Mouse (Mus musculus) forebrain, postnatal 0 days (tissue): ENCODE measurements around the gene Matn4. TPM values are rescaled to one million over a fixed set of nuclear protein-coding genes. Genes with fewer than 3 reads are reported as not detected.

Experiments
- ATAC-seq: fragments of 200-750 bp; cut with Nextera tagmentation; 2 replicates; pipeline ENCODE4 v1.8.0; 2017; ENCODE audit warnings: mild to moderate bottlenecking, moderate library complexity
- DNase-seq: peaks from one replicate; pipeline ENCODE4 v3.0.0-alpha.2; 2015
- H3K27ac ChIP-seq: fragments of 300-500 bp; sonication (generic); 2 replicates; pipeline ENCODE4 v1.5.1; 2014; ENCODE audit warnings: low read depth, mild to moderate bottlenecking, antibody characterized with exemption, low read length, moderate library complexity, mixed read lengths
- H3K27me3 ChIP-seq: fragments of 300-500 bp; sonication (generic); 2 replicates; pipeline ENCODE4 v1.6.1; 2014; ENCODE audit warnings: mild to moderate bottlenecking, low read length, mixed read lengths; ENCODE audit not compliant: insufficient read depth
- H3K36me3 ChIP-seq: fragments of 300-500 bp; sonication (generic); 2 replicates; pipeline ENCODE4 v1.6.1; 2014; ENCODE audit warnings: mild to moderate bottlenecking, moderate library complexity; ENCODE audit not compliant: insufficient read depth
- H3K4me1 ChIP-seq: fragments of 300-500 bp; sonication (generic); 2 replicates; pipeline ENCODE4 v1.6.1; 2014; ENCODE audit warnings: antibody characterized with exemption; ENCODE audit not compliant: insufficient read depth
- H3K4me2 ChIP-seq: fragments of 300-500 bp; sonication (generic); 2 replicates; pipeline ENCODE4 v1.6.1; 2014; ENCODE audit warnings: low read depth, mild to moderate bottlenecking, moderate library complexity
- H3K4me3 ChIP-seq: fragments of 300-500 bp; sonication (generic); 2 replicates; pipeline ENCODE4 v1.5.1; 2014; ENCODE audit warnings: low read depth, low read length, mixed read lengths
- H3K9ac ChIP-seq: fragments of 300-500 bp; sonication (generic); 2 replicates; pipeline ENCODE4 v1.6.1; 2014; ENCODE audit warnings: mild to moderate bottlenecking
- H3K9me3 ChIP-seq: fragments of 300-500 bp; sonication (generic); 2 replicates; pipeline ENCODE4 v1.6.1; 2016; ENCODE audit warnings: low read length
- CTCF ChIP-seq: sonication (generic); IDR thresholded peaks from 2 replicates; pipeline ENCODE4 v1.5.1; 2016; ENCODE audit warnings: antibody characterized with exemption, control low read depth, low read depth
- WGBS: fragments of 180-500 bp; shearing (Covaris S2); extraction: QIAGEN DNeasy Blood & Tissue Kit; methylation state at CpG from one replicate; pipeline ENCODE4 v1.1.7; 2014; 5-methylcytosine and 5-hydroxymethylcytosine counted together
- polyA plus RNA-seq: library from polyadenylated mRNA; unstranded; fragments of >200 nt; fragmentation: Nextera tagmentation; extraction: Ambion mirVana; gene quantifications from 2 replicates; pipeline ENCODE4 v1.2.1, GENCODE M21; 2015
- total RNA-seq: library from RNA; depleted of rRNA; stranded (reverse); fragments of >200 nt; gene quantifications from 2 replicates; pipeline ENCODE4 v1.2.3, GENCODE M21; 2014

The Matn4 gene
- total and polyA plus RNA-seq, 2 experiments from 2014 or later, result 3.3 to 6.2 TPM

DNA sequence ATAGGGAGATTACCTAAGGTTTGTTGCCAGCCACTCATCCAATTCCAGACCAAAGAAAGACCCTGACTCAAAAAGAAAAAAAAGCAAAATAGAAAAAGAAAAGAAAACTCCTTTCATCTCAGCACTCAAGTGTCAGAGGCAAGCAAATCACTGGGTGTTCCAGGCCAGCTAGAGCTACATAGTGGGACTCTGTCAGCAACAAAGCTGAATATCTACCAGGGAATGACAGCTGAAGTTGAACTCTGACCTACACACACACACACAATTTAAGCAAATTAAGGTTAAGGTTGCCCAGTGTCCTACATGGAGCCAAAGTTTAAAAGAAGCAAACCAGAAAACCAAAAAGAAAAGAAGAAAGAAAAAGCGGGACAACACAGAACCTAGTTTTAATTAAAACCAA is 43.2 kb upstream of the Matn4 start:
- H3K4me3 ChIP-seq, result no peak overlapping the region
- H3K27ac ChIP-seq, result no peak overlapping the region
- 88% methylated on average over 1 of the region's 1 CpGs for WGBS
- H3K4me2 ChIP-seq, result no peak overlapping the region
- H3K36me3 ChIP-seq, result no peaks in the 10 kb centered on the region
- H3K27me3 ChIP-seq, result no peaks in the 10 kb centered on the region
- DNase-seq, result no peak
- H3K4me1 ChIP-seq, result no peaks in the 10 kb centered on the region
- TF ChIP-seq CTCF, result no peak
- ATAC-seq, result no peak
- H3K9me3 ChIP-seq, result no peaks in the 10 kb centered on the region
- H3K9ac ChIP-seq, result no peak overlapping the region

GRCm38 (mm10) chr2:164446086-164446469 is 41.1 kb upstream of the Matn4 start:
- WGBS, result 79% methylated on average over 3 of the region's 3 CpGs
- no peak overlapping the region for H3K9ac ChIP-seq
- no peak overlapping the region for H3K4me2 ChIP-seq
- ATAC-seq, result no peak
- TF ChIP-seq CTCF, result no peak
- H3K36me3 ChIP-seq, result no peaks in the 10 kb centered on the region
- no peak for DNase-seq
- no peak overlapping the region for H3K4me3 ChIP-seq
- H3K27ac ChIP-seq, result no peak overlapping the region
- peaks cover 11% of the 10 kb centered on the region for H3K27me3 ChIP-seq
- H3K9me3 ChIP-seq, result no peaks in the 10 kb centered on the region
- H3K4me1 ChIP-seq, result no peaks in the 10 kb centered on the region; the same call in 1 of the 2 replicates

- ATAC-seq, result no peak
- Histone ChIP-seq H3K36me3 (no peaks in the 10 kb centered on the region), H3K4me2 (no peak overlapping the region), H3K27me3 (peaks cover 11% of the 10 kb centered on the region), H3K4me3 (no peak overlapping the region), H3K4me1 (no peaks in the 10 kb centered on the region; the same call in 1 of the 2 replicates), H3K27ac (no peak overlapping the region), H3K9me3 (no peaks in the 10 kb centered on the region), H3K9ac (no peak overlapping the region)
- TF ChIP-seq CTCF, result no peak
- 87% methylated on average over 3 of the region's 3 CpGs for WGBS
- no peak for DNase-seq
These were observed 40.6 kb upstream of the Matn4 start for GRCm38 (mm10) chr2:164445399-164446085.

GRCm38 (mm10) chr2:164444701-164445100 is 39.7 kb upstream of the Matn4 start:
- H3K9ac ChIP-seq, result no peak overlapping the region
- H3K4me1 ChIP-seq, result no peaks in the 10 kb centered on the region; the same call in 1 of the 2 replicates
- H3K4me2 ChIP-seq, result no peak overlapping the region
- no peaks in the 10 kb centered on the region for H3K9me3 ChIP-seq
- H3K27ac ChIP-seq, result no peak overlapping the region
- DNase-seq (no peak), ATAC-seq (no peak)
- TF ChIP-seq CTCF, result no peak
- no peak overlapping the region for H3K4me3 ChIP-seq
- no peaks in the 10 kb centered on the region for H3K36me3 ChIP-seq
- 89% methylated on average over 2 of the region's 2 CpGs for WGBS
- H3K27me3 ChIP-seq, result peaks cover 11% of the 10 kb centered on the region

DNA sequence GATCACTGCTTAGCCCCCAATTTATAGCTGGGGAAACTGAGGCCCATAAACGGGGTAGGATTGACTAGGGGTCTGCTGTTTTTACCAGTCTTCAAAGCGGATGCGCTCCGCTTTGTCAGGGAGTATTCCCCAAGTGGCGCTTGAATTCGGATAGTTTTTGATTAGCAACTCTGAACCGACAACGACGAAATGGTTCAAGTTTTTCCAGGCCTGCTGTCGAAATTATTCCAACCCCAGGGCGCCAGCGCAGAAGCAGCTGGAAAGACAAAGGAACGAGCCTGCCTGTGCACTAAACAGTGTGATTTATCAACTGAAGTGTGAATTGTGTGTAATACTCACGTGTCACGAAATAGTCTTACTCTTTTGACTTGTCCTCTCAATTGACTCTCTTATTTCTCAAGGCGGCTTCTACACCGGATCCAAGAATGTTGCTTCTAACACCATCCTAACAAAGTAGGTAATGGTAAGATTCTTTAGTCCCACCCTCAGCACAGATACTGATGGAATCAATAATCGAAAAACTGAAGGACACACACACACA is 38.6 kb upstream of the Matn4 start, which contains the start of gene Sdc4:
TSS of gene Sdc4 (minus strand) at position 428 of the 541 bp plus-strand sequence.
- peak within 1 kb of the TSS; percentile 81 for H3K4me2 ChIP-seq
- 9% methylated on average over 18 of the region's 18 CpGs for WGBS
- H3K36me3 ChIP-seq, result no peaks in the 10 kb centered on the region
- H3K27ac ChIP-seq, result no peak within 1 kb of the TSS
- H3K27me3 ChIP-seq, result peaks cover 11% of the 10 kb centered on the region
- H3K9ac ChIP-seq, result peak within 1 kb of the TSS; percentile 49
- DNase-seq (no peak), ATAC-seq (peak; percentile 32; the same call in 1 of the 2 replicates)
- peak within 1 kb of the TSS; percentile 45 for H3K4me3 ChIP-seq
- no peaks in the 10 kb centered on the region for H3K9me3 ChIP-seq
- no peak for TF ChIP-seq CTCF
- no peaks in the 10 kb centered on the region; the same call in 1 of the 2 replicates for H3K4me1 ChIP-seq

DNA sequence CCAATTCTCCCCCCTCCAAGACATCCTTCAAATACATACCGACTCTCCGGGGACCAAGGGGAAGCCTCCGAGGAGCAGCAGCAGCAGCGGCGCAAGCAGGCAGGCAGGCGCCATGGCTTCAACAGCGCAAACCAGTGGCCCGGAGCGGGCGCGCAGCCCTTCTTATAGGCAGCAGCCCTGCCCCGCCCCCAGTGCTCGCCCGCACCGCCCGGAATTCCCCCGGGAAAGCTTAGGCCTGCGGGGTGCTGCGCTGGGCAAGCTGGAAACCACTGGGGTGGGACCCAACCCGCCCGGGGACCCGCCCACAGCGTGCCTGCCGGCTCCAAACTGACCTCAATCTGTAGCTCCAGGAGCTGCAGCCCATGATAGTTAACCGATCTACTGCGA is 38.1 kb upstream of the Matn4 start:
- ATAC-seq (peak; percentile 97), DNase-seq (peak; percentile 70)
- peak overlapping the region; percentile 49 for H3K9ac ChIP-seq
- peaks cover 11% of the 10 kb centered on the region for H3K27me3 ChIP-seq
- H3K27ac ChIP-seq, result no peak overlapping the region
- peak overlapping the region; percentile 81 for H3K4me2 ChIP-seq
- TF ChIP-seq CTCF, result peak; percentile 48
- 0% methylated on average over 26 of the region's 26 CpGs for WGBS
- no peaks in the 10 kb centered on the region for H3K36me3 ChIP-seq
- no peaks in the 10 kb centered on the region for H3K9me3 ChIP-seq
- peak overlapping the region; percentile 45 for H3K4me3 ChIP-seq
- no peaks in the 10 kb centered on the region; the same call in 1 of the 2 replicates for H3K4me1 ChIP-seq

DNA sequence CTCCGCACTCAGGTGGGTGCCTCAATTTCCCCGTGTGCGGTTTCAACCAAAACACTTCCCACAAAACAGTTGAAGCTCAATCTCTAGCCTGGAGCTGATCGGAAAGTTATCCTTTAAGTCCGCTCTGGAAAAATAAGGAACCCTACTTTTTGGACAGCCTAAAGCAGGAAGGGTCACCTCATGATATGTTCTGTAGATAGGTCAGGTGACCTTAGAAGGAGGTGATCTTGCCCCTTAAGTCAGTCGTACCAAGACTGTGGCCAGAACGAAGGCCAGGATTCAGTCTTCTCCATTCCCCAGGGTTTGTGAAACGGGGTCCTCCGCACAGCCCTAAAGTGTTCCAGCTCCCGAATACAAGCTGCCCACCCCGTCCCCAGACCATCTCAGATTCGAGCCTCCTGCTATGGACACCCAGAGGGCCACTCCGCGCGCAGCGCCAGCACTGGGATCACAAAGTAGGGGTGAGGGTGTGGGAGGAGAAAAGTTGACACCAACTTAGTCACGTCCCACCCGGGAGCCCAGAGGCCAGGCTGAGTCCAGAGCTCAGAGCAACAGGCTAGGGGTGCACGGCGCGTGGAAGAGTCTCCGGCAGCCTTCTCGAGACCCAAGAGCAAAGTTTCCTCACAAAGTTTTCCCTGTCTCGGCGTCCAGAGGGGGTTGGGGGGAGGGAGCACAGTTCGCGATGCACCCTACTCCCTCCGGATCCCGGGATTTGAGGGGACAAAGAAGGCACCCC is 37.5 kb upstream of the Matn4 start:
- Histone ChIP-seq H3K9ac (peak overlapping the region; percentile 49), H3K27me3 (peaks cover 11% of the 10 kb centered on the region), H3K9me3 (no peaks in the 10 kb centered on the region), H3K27ac (no peak overlapping the region), H3K4me3 (peak overlapping the region; percentile 45), H3K36me3 (no peaks in the 10 kb centered on the region), H3K4me1 (no peaks in the 10 kb centered on the region; the same call in 1 of the 2 replicates), H3K4me2 (peak overlapping the region; percentile 81)
- 4% methylated on average over 29 of the region's 29 CpGs for WGBS
- ATAC-seq (peak; percentile 24), DNase-seq (no peak)
- TF ChIP-seq CTCF, result no peak
